Mouse (Mus musculus): ENCODE data around the gene Cttn. TPM values are rescaled to one million over a fixed set of nuclear protein-coding genes. Genes with fewer than 3 reads are reported as not detected.

The Cttn gene
- total RNA-seq, 1 experiment from 2014 or later: 136 TPM

GRCm38 (mm10) chr7:144449637-144450570 lies 20.9 kb downstream of the Cttn start:
- peak; percentile 99 for DNase-seq

- no peak for DNase-seq
Observed at GRCm38 (mm10) chr7:144448186-144448585, 22.6 kb downstream of the Cttn start.

GRCm38 (mm10) chr7:144447146-144447545 lies 23.7 kb downstream of the Cttn start:
- DNase-seq: no peak

- no peak for DNase-seq
Observed at GRCm38 (mm10) chr7:144444788-144445187, 26.0 kb downstream of the Cttn start.

GRCm38 (mm10) chr7:144441976-144442375 lies 28.8 kb downstream of the Cttn start:
- no peak for DNase-seq

- DNase-seq: no peak
Observed at GRCm38 (mm10) chr7:144441466-144441865, 29.3 kb downstream of the Cttn start.

- peak; percentile 25 for DNase-seq
Observed at GRCm38 (mm10) chr7:144438811-144439210, 32.0 kb downstream of the Cttn start.

- no peak for DNase-seq
Observed at GRCm38 (mm10) chr7:144432920-144433319, 37.9 kb downstream of the Cttn start.

GRCm38 (mm10) chr7:144427460-144427859 lies 43.3 kb downstream of the Cttn start:
- no peak for DNase-seq

- no peak for DNase-seq
Observed at GRCm38 (mm10) chr7:144426594-144426993, 44.2 kb downstream of the Cttn start.

- peak; percentile 77 for DNase-seq
Observed at GRCm38 (mm10) chr7:144425953-144426352, 44.9 kb downstream of the Cttn start.

GRCm38 (mm10) chr7:144421478-144421877 lies 49.3 kb downstream of the Cttn start:
- DNase-seq: no peak

- DNase-seq: no peak
Observed at GRCm38 (mm10) chr7:144420552-144420951, 50.3 kb downstream of the Cttn start.

- DNase-seq: peak; percentile 86
Observed at GRCm38 (mm10) chr7:144417644-144418343, 53.0 kb downstream of the Cttn start.

GRCm38 (mm10) chr7:144417234-144417633 lies 53.6 kb downstream of the Cttn start:
- DNase-seq: no peak

- peak; percentile 56 for DNase-seq
Observed at GRCm38 (mm10) chr7:144415795-144416194, 55.0 kb downstream of the Cttn start.

- no peak for DNase-seq
Observed at GRCm38 (mm10) chr7:144414632-144415031, 56.2 kb downstream of the Cttn start.

GRCm38 (mm10) chr7:144411967-144412906 lies 58.6 kb downstream of the Cttn start:
- DNase-seq: no peak

GRCm38 (mm10) chr7:144409682-144410081 lies 61.1 kb downstream of the Cttn start:
- no peak for DNase-seq

- DNase-seq: no peak
Observed at GRCm38 (mm10) chr7:144408464-144409000, 62.3 kb downstream of the Cttn start.

- DNase-seq: no peak
Observed at GRCm38 (mm10) chr7:144407675-144408074, 63.1 kb downstream of the Cttn start.

- no peak for DNase-seq
Observed at GRCm38 (mm10) chr7:144402492-144402891, 68.3 kb downstream of the Cttn start.

All from adrenal gland, postnatal 14 days (tissue).